Mouse (Mus musculus): ENCODE data around the gene Gadd45g.

Gadd45g gene

GRCm38 (mm10) chr13:51888426-51888825, 41.9 kb downstream of the Gadd45g start:
- DNase-seq, result no peak

DNA sequence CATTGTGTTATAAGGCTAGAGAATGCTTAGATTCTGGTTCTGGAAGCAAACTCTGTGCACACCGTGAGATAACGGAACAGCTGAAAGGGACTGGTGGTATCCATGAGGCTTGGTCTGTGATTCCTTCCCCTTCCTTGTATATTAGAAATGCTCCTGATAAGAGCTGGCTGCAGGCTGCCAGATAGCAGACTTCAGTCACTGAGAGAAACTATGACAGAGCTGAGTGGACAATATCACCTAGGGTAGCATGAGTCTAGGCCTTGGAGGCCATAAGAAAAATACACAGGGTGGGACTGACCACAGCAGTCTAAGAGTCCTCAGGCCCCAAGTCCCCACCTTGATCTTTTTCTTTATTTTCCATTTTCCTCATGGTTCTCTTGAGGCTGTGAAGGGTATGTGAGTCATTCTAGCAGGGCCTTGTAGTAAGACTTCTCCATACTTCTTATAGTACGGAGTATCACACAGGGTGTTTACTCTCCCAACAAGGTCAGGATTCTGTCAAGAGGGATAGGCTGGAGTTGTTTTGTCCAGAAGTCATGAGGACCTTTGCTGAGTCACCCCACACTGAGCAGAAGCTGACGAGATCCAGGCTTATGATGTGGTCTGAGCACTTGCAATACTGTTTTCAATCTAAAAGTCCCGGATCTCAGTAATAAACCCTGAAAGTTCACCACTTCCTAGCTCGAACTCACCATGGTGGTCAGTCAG, 45.5 kb downstream of the Gadd45g start:
- no peak for DNase-seq

DNA sequence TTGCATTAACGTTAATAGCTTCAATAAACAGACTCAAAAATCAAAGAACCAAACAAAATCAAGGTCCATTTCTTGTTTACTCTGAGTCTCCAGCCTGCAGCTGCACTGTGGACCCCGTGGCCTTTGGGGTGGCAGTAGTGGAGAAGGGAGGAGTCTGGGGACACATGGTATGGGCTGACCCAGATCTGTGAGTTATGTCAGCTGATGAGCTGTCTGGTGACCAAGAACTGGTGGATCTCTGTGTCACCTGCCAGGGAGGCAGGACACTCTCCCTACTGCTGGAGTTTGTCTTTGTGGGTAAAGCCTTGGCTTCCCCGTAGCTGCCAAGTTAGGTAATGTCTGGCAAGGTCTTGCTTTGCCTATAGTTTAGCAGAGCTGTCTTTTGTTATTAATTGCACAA, 51.1 kb downstream of the Gadd45g start:
- DNase-seq, result no peak

All from thymus, postnatal 4 days (tissue).